Mouse (Mus musculus): ENCODE measurements around the gene Rps8. TPM values are rescaled to one million over a fixed set of nuclear protein-coding genes. Genes with fewer than 3 reads are reported as not detected.

The Rps8 gene
- total and polyA plus RNA-seq, 3 experiments = 1,480 to 5,379 (median 2,191) TPM

DNA sequence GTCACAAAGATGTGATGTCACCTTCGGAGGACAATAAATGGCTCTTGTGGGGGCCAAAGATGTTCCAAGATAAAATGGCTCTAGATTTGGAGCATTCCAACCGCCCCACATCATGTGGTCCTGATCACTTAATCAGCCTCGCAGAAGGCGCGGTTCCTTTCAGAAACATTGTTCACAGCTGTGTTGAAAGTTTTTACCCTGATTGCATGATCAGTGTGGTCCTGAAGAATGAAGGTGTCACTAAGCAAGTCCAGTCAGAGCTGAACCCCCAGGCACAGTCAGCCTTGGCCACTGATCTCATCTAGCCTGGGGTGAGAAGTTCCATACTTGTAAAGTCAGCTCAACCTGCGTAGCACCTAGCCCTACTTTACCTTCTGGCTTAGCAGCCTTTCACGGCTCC, 38.1 kb downstream of the Rps8 start:
- Histone ChIP-seq H3K4me3 (replicated peaks in 1 of 3; ENCODE audit: low read depth in 2 of 3, low read length in 2 of 3, poor library complexity in 1 of 3) (no peak overlapping the region), H3K27me3 (replicated peaks) (no peaks in the 10 kb centered on the region), H3K79me2 (replicated peaks; ENCODE audit: control insufficient read depth, extremely low read depth, insufficient read depth, poor library complexity, severe bottlenecking) (peaks cover 8% of the 10 kb centered on the region; the same call in 1 of the 2 replicates), H3K9me3 (replicated peaks; ENCODE audit: low read length) (no peaks in the 10 kb centered on the region), H3K4me1 (ENCODE audit: control insufficient read depth in 1 of 2, insufficient read depth in 2 of 2) (peaks cover 5 to 27% of the 10 kb centered on the region in 2 experiments; a peak in 3 of 4 replicates), H3K9ac (ENCODE audit: insufficient read depth, low read depth) (no peak overlapping the region), H3K27ac (ENCODE audit: insufficient read depth, low read depth) (no peak overlapping the region), H3K36me3 (replicated peaks in 1 of 2; ENCODE audit: control insufficient read depth in 1 of 2, insufficient read depth in 1 of 2, low read length in 1 of 2) (peaks cover 5 to 33% of the 10 kb centered on the region in 2 experiments), H3K4me2 (ENCODE audit: insufficient read depth, low read depth, poor library complexity, severe bottlenecking) (no peak overlapping the region)
- DNase-seq (ENCODE audit: extremely low read depth) = no peak
- dilution Hi-C loops (cut with MboI; ENCODE audit: extremely low pct_ligation_motif_present, extremely low pct_unique_long_range_greater_than_20kb, low sequenced_read_pairs) = no loop called here
- in situ Hi-C loops (cut with MboI; ENCODE audit: low pct_ligation_motif_present, low pct_unique_long_range_greater_than_20kb, low sequenced_read_pairs) = no loop called here
- TF ChIP-seq SIN3A (IDR thresholded peaks at IDR 0.05; ENCODE audit: low read length) (no peak), SMC3 (IDR thresholded peaks at IDR 0.05; ENCODE audit: low read depth, low read length) (no peak), RCOR1 (conservative IDR thresholded peaks at IDR 0.05; ENCODE audit: low read depth, low read length) (no peak), HCFC1 (IDR thresholded peaks at IDR 0.05; ENCODE audit: low read depth, low read length) (no peak), TBP (conservative IDR thresholded peaks at IDR 0.05; ENCODE audit: low read depth, low read length) (no peak), RAD21 (IDR thresholded peaks at IDR 0.05; ENCODE audit: low read depth, low read length) (no peak), USF1 (IDR thresholded peaks at IDR 0.05; ENCODE audit: low read depth, low read length) (no peak), POLR2AphosphoS2 (IDR thresholded peaks at IDR 0.05; ENCODE audit: low read depth, low read length) (no peak), UBTF (IDR thresholded peaks at IDR 0.05; ENCODE audit: low read depth, low read length) (no peak), CHD1 (IDR thresholded peaks at IDR 0.05; ENCODE audit: low read depth, low read length) (no peak), ZNF384 (IDR thresholded peaks at IDR 0.05; ENCODE audit: low read depth, low read length) (no peak), MAFK (IDR thresholded peaks at IDR 0.05; ENCODE audit: insufficient replicate concordance, low read length) (no peak), IRF4 (IDR thresholded peaks at IDR 0.05; ENCODE audit: low read depth, low read length) (no peak), CHD2 (IDR thresholded peaks at IDR 0.05; ENCODE audit: low read length) (no peak), E2F4 (IDR thresholded peaks at IDR 0.05; ENCODE audit: insufficient replicate concordance, low read depth, low read length) (no peak), USF2 (conservative IDR thresholded peaks at IDR 0.05; ENCODE audit: low read depth, low read length) (no peak), MEF2A (IDR thresholded peaks at IDR 0.05; ENCODE audit: borderline replicate concordance, low read depth, low read length) (no peak), ZMIZ1 (IDR thresholded peaks at IDR 0.05; ENCODE audit: low read depth, low read length) (no peak)

DNA sequence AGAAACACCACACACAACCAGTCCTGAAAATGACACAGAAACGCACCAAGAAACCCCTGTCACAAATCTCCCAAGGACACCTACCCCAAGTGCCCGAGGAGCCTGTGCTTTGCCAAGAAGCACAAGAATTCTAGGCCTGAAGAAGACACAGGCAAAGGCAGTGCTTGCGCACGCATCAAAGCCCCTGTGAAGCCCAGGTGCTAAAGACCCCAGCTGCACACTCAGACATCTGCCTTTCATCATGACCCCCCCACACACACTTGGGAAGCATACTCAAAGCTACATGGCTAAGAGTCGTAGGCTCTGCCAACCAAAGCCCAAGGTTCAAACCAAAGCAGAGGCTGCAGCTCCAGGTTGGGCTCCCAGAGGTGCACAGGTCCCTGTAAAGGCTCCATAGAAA, 40.5 kb downstream of the Rps8 start:
- Histone ChIP-seq H3K9me3 (replicated peaks; ENCODE audit: low read length) (no peaks in the 10 kb centered on the region), H3K79me2 (replicated peaks; ENCODE audit: control insufficient read depth, extremely low read depth, insufficient read depth, poor library complexity, severe bottlenecking) (peaks cover 8% of the 10 kb centered on the region; the same call in 1 of the 2 replicates), H3K4me3 (replicated peaks in 1 of 3; ENCODE audit: low read depth in 2 of 3, low read length in 2 of 3, poor library complexity in 1 of 3) (no peak overlapping the region), H3K9ac (ENCODE audit: insufficient read depth, low read depth) (no peak overlapping the region), H3K4me2 (ENCODE audit: insufficient read depth, low read depth, poor library complexity, severe bottlenecking) (no peak overlapping the region), H3K4me1 (ENCODE audit: control insufficient read depth in 1 of 2, insufficient read depth in 2 of 2) (peaks cover 0 to 15% of the 10 kb centered on the region in 2 experiments; a peak in 2 of 4 replicates), H3K27me3 (replicated peaks) (no peaks in the 10 kb centered on the region), H3K27ac (ENCODE audit: insufficient read depth, low read depth) (no peak overlapping the region), H3K36me3 (replicated peaks in 1 of 2; ENCODE audit: control insufficient read depth in 1 of 2, insufficient read depth in 1 of 2, low read length in 1 of 2) (peaks cover 5 to 33% of the 10 kb centered on the region in 2 experiments)
- in situ Hi-C loops (cut with MboI; ENCODE audit: low pct_ligation_motif_present, low pct_unique_long_range_greater_than_20kb, low sequenced_read_pairs) = no loop called here
- DNase-seq (ENCODE audit: extremely low read depth) = no peak
- TF ChIP-seq USF2 (conservative IDR thresholded peaks at IDR 0.05; ENCODE audit: low read depth, low read length) = no peak
- no peak for TF ChIP-seq GABPA (IDR thresholded peaks at IDR 0.05; ENCODE audit: insufficient replicate concordance, low read depth, low read length)
- TF ChIP-seq SMC3 (IDR thresholded peaks at IDR 0.05; ENCODE audit: low read depth, low read length) = no peak
- TF ChIP-seq POLR2AphosphoS2 (IDR thresholded peaks at IDR 0.05; ENCODE audit: low read depth, low read length) = no peak
- TF ChIP-seq CTCF (conservative IDR thresholded peaks at IDR 0.05 in 1 of 2, IDR thresholded peaks at IDR 0.05 in 1 of 2; ENCODE audit: low read depth in 2 of 2, low read length in 2 of 2) = no peak
- no peak for TF ChIP-seq POLR2A (IDR thresholded peaks at IDR 0.05; ENCODE audit: low read depth, low read length)
- dilution Hi-C loops (cut with MboI; ENCODE audit: extremely low pct_ligation_motif_present, extremely low pct_unique_long_range_greater_than_20kb, low sequenced_read_pairs) = no loop called here
